Mouse (Mus musculus) testis, adult 2 months (tissue): ENCODE data around the gene Mrpl21. TPM values are rescaled to one million over a fixed set of nuclear protein-coding genes. Genes with fewer than 3 reads are reported as not detected.

Source experiments
- H3K27ac ChIP-seq: fragments of 200-500 bp; 2 replicates; pipeline ENCODE4 v1.5.1; 2012; ENCODE audit warnings: low read depth, low read length; ENCODE audit not compliant: control insufficient read depth, insufficient read depth
- H3K27me3 ChIP-seq: fragments of 200-500 bp; 2 replicates; pipeline ENCODE4 v1.6.1; 2012; ENCODE audit warnings: mild to moderate bottlenecking, low read length, moderate library complexity; ENCODE audit not compliant: control insufficient read depth, insufficient read depth
- H3K36me3 ChIP-seq: fragments of 200-500 bp; 2 replicates; pipeline ENCODE4 v1.6.1; 2012; ENCODE audit warnings: mild to moderate bottlenecking, low read length; ENCODE audit not compliant: control insufficient read depth, insufficient read depth
- H3K4me1 ChIP-seq: fragments of 200-500 bp; 2 replicates; pipeline ENCODE4 v1.6.1; 2012; ENCODE audit warnings: low read length; ENCODE audit not compliant: control insufficient read depth, insufficient read depth
- H3K4me3 ChIP-seq: fragments of 200-500 bp; 2 replicates; pipeline ENCODE4 v1.5.1; 2012; ENCODE audit warnings: low read depth, mild to moderate bottlenecking, low read length, moderate library complexity, mixed read lengths; ENCODE audit not compliant: control insufficient read depth
- CTCF ChIP-seq: fragments of 200-500 bp; IDR thresholded peaks from 2 replicates; pipeline ENCODE4 v1.5.1; 2012; ENCODE audit warnings: low read depth, mild to moderate bottlenecking, inconsistent platforms, low read length, moderate library complexity; ENCODE audit not compliant: control insufficient read depth, insufficient read depth, insufficient replicate concordance
- POLR2A ChIP-seq: fragments of 200-500 bp; IDR thresholded peaks from 2 replicates; pipeline ENCODE4 v1.6.1; 2012; ENCODE audit warnings: low read depth, mild to moderate bottlenecking, inconsistent platforms, low read length, moderate library complexity; ENCODE audit not compliant: control insufficient read depth
- polyA plus RNA-seq: library from polyadenylated mRNA; depleted of rRNA; stranded (reverse); fragments of >200 nt; gene quantifications from 2 replicates; pipeline ENCODE4 v1.2.3, GENCODE M21; 2012

Gene Mrpl21
- polyA plus RNA-seq, 1 experiment = 24.7 TPM

DNA sequence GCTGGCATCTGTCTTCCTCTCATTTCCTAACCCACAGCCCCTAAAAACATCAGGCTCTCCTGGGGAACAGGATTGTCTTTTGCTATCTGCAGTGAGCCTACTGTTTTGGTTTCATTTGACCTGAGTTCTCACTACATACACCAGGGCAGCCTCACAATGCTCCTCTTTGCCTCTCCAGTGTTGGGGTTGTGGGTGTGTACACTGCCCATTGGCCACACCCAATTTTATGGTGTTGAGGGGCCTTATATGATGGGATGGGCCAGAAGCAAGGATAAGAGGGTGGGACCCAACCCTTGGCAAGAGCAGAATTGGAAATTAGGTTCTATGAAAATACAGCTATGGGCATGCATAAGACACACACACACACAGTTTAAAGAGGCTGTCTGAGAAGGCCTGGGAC lies 14.3 kb downstream of the Mrpl21 start:
- H3K27ac ChIP-seq = no peak overlapping the region
- TF ChIP-seq POLR2A = no peak
- no peak for TF ChIP-seq CTCF
- H3K4me3 ChIP-seq = no peak overlapping the region
- H3K27me3 ChIP-seq = no peaks in the 10 kb centered on the region
- H3K4me1 ChIP-seq = no peaks in the 10 kb centered on the region
- H3K36me3 ChIP-seq = no peaks in the 10 kb centered on the region

DNA sequence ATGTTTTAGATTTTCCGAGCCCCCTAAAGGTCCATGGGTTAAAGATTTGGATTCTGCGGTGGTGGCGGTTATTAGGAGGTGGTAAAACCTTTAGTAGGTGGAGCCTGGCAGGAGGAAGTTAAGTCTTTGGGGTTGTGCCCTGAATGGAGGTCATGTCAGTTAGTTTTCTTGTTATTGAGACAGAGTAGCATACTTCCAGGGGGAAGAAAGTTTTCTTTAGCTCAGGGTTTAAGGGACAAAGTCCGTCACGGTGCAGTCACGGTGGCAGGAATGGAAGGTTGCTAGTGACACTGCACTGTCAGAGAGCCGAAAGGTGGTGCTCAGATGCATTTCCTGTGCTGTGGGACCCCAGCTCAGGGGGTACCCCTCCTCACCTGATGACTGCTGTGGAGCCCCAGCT lies 15.1 kb downstream of the Mrpl21 start:
- no peaks in the 10 kb centered on the region for H3K4me1 ChIP-seq
- no peaks in the 10 kb centered on the region for H3K36me3 ChIP-seq
- no peak for TF ChIP-seq CTCF
- TF ChIP-seq POLR2A = no peak
- H3K4me3 ChIP-seq = no peak overlapping the region
- no peak overlapping the region for H3K27ac ChIP-seq
- no peaks in the 10 kb centered on the region for H3K27me3 ChIP-seq

DNA sequence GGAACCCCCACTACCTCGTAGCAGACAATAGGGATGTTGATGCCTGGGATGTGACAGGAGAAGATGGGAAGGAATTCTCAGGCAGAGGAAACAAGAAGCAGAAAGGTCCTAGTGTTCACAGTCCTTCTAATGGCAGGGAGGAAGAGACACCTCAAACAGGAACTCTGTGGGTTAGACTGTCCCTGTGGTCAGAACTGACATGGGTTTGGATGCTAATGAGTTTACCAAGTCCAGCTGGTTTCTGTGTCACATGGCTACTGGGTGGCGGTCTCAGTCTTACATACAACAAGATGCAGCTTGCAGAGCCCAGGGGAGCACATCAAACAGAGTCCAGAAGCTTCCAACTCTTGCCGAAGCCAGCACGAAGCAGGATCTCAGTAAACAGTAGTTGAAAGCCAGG lies 21.3 kb downstream of the Mrpl21 start:
- H3K4me3 ChIP-seq = no peak overlapping the region
- H3K4me1 ChIP-seq = peaks cover 3% of the 10 kb centered on the region
- H3K27ac ChIP-seq = no peak overlapping the region
- H3K36me3 ChIP-seq = no peaks in the 10 kb centered on the region
- H3K27me3 ChIP-seq = no peaks in the 10 kb centered on the region
- TF ChIP-seq POLR2A (no peak), CTCF (no peak)

DNA sequence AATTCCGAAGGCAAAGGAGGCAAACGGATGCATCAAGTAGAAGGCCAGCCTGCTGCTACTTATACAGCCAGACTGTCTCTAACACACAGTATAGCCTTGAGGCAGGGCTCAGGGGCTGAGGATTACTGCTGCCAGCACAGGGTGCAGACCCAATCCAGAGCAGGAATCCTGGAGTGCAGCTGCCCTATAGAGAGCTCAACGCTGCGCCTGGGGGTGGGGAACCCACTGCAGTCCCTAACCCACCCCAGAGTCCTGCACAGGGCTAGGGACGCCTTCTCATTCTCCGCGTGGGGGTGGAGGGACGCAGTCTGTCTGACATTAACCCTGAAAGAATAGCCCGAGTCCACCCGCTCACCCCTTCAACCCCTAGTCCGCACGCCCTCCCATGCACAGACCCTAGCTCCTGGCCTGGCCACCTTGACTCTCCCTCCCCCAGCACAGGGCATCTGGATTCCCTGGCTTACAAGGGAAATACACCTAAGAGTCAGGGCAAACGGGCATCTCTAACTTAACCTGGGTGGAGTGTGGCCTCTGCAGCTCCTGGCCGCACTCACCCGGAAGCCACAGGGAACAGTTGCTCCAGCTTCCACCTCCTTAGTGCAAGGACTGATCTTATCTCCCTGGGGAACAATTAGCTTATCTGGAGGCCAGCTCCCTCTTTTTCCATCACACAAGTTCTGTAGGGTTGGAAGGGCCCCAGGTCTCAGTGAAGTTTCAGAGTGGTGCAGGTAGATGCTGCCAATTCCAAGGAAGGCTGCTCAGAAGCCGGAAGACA lies 24.7 kb downstream of the Mrpl21 start:
- Histone ChIP-seq H3K4me1 (peaks cover 3% of the 10 kb centered on the region), H3K27me3 (no peaks in the 10 kb centered on the region), H3K4me3 (no peak overlapping the region), H3K36me3 (no peaks in the 10 kb centered on the region), H3K27ac (no peak overlapping the region)
- TF ChIP-seq CTCF (no peak), POLR2A (no peak)

DNA sequence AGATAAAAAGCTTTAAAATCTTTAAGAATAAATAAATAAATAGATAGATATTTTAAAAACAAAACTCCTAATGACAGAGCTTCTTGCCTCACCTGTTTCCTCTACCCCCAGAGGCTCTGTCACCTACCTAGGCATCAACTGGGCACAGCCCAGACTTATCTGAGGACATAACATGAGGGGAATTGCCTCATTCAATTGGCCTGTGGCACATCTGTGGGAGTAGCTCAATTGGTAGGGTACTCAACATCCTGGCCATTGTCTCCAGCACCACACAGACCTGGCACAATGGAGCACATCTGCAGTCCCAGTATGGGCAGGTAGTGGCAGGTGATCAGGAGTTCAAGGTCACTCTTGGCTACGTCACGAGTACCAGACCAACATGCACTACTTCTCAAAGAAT lies 36.6 kb downstream of the Mrpl21 start:
- TF ChIP-seq CTCF (no peak), POLR2A (no peak)

DNA sequence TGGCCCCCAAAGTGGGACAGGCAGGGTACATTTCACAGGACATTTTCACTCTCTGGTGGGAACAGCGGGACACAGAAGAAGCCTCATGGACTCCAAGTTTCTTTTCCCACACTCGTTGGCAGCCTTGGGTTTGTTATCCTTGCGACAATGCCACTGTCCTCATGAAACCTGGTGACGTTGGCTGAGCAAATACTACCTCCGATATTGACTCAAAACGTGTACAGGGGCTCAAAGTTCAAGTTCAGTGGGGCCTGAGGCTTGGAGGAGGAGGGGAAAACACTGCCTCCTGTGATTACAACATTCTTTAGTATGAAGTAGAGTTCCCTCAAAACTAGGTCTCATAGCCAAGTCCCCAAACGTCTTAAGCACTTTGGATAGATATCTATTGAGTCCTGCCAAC lies 37.4 kb downstream of the Mrpl21 start:
- peaks cover 24% of the 10 kb centered on the region for H3K4me1 ChIP-seq
- H3K36me3 ChIP-seq = no peaks in the 10 kb centered on the region
- no peak overlapping the region for H3K4me3 ChIP-seq
- H3K27me3 ChIP-seq = no peaks in the 10 kb centered on the region
- peak overlapping the region; percentile 15; the same call in 1 of the 2 replicates for H3K27ac ChIP-seq
- TF ChIP-seq CTCF = no peak
- TF ChIP-seq POLR2A = no peak

More for the DNA sequence above, 36.6 kb downstream of the Mrpl21 start:
- Histone ChIP-seq H3K4me1 (peaks cover 20% of the 10 kb centered on the region), H3K36me3 (no peaks in the 10 kb centered on the region), H3K27me3 (no peaks in the 10 kb centered on the region), H3K4me3 (no peak overlapping the region), H3K27ac (no peak overlapping the region)

DNA sequence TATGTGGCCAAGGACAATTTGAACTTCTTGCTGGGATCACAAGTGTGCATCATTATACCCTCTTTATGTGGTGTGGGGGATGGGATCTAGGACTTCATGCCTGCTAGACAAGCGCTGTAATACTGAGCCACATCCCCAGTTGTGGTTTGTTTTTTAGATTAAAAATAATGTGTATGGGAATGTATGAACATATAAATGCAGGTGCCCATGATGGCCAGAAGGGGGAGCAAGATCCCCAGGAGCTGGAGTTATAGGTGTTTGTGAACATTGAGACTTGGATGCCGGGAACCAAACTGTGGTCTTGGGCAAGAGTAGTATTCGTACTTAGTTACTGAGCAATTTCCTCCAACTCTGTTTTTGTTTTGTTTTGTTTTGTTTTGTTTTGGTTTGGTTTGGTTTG lies 38.1 kb downstream of the Mrpl21 start:
- Histone ChIP-seq H3K36me3 (no peaks in the 10 kb centered on the region), H3K4me3 (no peak overlapping the region), H3K4me1 (peaks cover 30% of the 10 kb centered on the region), H3K27me3 (no peaks in the 10 kb centered on the region), H3K27ac (no peak overlapping the region)
- 0 out of 2 replicates have a peak, but pooled peaks have one; percentile 8 for TF ChIP-seq CTCF
- TF ChIP-seq POLR2A = no peak

DNA sequence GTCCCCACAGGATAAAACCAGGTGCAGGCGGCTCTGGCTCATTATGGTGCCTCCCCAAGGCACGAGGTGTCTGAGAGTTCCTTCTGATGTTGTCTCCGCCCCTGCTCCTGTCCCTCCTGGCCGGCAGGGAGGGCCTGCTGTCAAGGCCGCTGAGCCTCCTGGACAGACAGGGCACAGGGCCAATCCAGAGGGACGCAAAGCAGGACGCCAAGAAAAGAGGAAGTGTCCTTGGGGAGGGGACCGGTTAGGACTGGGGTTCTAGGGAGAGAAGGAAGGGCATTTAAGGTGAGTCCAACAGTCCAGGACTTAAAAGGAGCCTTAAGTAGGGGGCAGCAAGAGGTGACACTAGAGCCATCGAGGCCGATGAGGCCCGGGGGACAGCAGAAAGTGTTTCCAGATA lies 38.9 kb downstream of the Mrpl21 start:
- Histone ChIP-seq H3K4me3 (peak overlapping the region; percentile 3; the same call in 1 of the 2 replicates), H3K4me1 (peaks cover 36% of the 10 kb centered on the region)

More for the DNA sequence above, 38.9 kb downstream of the Mrpl21 start:
- peak overlapping the region; percentile 37 for H3K27ac ChIP-seq
- no peak for TF ChIP-seq CTCF
- TF ChIP-seq POLR2A = no peak
- H3K36me3 ChIP-seq = no peaks in the 10 kb centered on the region
- no peaks in the 10 kb centered on the region for H3K27me3 ChIP-seq
